ENCODE assay signal across 27 mouse cellular contexts in genomic region chr4:56878971-56879370, GRCm38 (mm10). TPM values are rescaled to one million over a fixed set of nuclear protein-coding genes. Genes with fewer than 3 reads are reported as not detected.
A peak's percentile ranks its signal among the peaks of the same experiment; 100 is the strongest.
DNase-seq lines count a peak whose midpoint lies in the region; ATAC-seq and TF ChIP-seq lines count a peak whose summit lies in the region.
"Had no signal": no experiment of that assay in that cellular context is flagged by ENCODE, and none has a peak within 500 bp of the region (broad histone marks: within the 10 kb centered on the region; RNA-seq: fewer than 3 reads in every experiment).

No protein-coding gene starts in this region.

- intact Hi-C loops in heart, postnatal 36 days (cut with DNase I), result no loop called here

- H3K4me3 ChIP-seq in heart, embryonic 12.5 days, result no peak overlapping the region
- no peak overlapping the region for H3K4me3 ChIP-seq in heart, postnatal 0 days (ENCODE audit: low read depth, low read length)
- no peak overlapping the region for H3K4me3 ChIP-seq in lung, postnatal 0 days (ENCODE audit: low read depth, low read length)
- H3K4me3 ChIP-seq: embryonic facial prominence, embryonic 15.5 days; forebrain, embryonic 12.5 days; midbrain, embryonic 12.5 days; neural tube, embryonic 13.5 days had no signal

- 90% methylated on average over 7 of the region's 7 CpGs for WGBS in heart, embryonic 12.5 days
- WGBS in heart, postnatal 0 days, result 78% methylated on average over 7 of the region's 7 CpGs
- 75% methylated on average over 7 of the region's 7 CpGs for WGBS in lung, postnatal 0 days

- no peaks in the 10 kb centered on the region for H3K27me3 ChIP-seq in heart, embryonic 12.5 days (replicated peaks)
- H3K27me3 ChIP-seq in heart, postnatal 0 days (ENCODE audit: control insufficient read depth, insufficient read depth, low read length), result no peaks in the 10 kb centered on the region
- H3K27me3 ChIP-seq in lung, postnatal 0 days (replicated peaks; ENCODE audit: insufficient read depth, low read length), result no peaks in the 10 kb centered on the region
- H3K27me3 ChIP-seq: embryonic facial prominence, embryonic 15.5 days; forebrain, embryonic 12.5 days; midbrain, embryonic 12.5 days; neural tube, embryonic 13.5 days had no signal

- H3K4me2 ChIP-seq in heart, embryonic 12.5 days, result no peak overlapping the region
- no peak overlapping the region for H3K4me2 ChIP-seq in heart, postnatal 0 days (ENCODE audit: low read depth, low read length)
- H3K4me2 ChIP-seq in lung, postnatal 0 days (replicated peaks; ENCODE audit: low read depth, low read length), result no peak overlapping the region
- H3K4me2 ChIP-seq: embryonic facial prominence, embryonic 15.5 days; forebrain, embryonic 12.5 days; midbrain, embryonic 12.5 days; neural tube, embryonic 13.5 days had no signal

- no peak for ATAC-seq in heart, embryonic 12.5 days (ENCODE audit: insufficient number of reproducible peaks, low FRiP score)
- no peak for ATAC-seq in heart, postnatal 0 days (ENCODE audit: insufficient read depth, low read depth)
- peak; percentile 67 for ATAC-seq in lung, postnatal 0 days
- ATAC-seq: CD4-positive, CD25-positive, alpha-beta regulatory T cell, adult 4 months; hindbrain, embryonic 16.5 days had no signal

- H3K9me3 ChIP-seq in heart, embryonic 12.5 days (replicated peaks), result 0 out of 2 replicates have a peak, but pooled peaks cover 3% of the 10 kb centered on the region
- no peaks in the 10 kb centered on the region for H3K9me3 ChIP-seq in heart, postnatal 0 days (replicated peaks; ENCODE audit: control insufficient read depth, low read length)
- H3K9me3 ChIP-seq in lung, postnatal 0 days (ENCODE audit: low read length), result no peaks in the 10 kb centered on the region
- H3K9me3 ChIP-seq: embryonic facial prominence, embryonic 15.5 days; midbrain, embryonic 12.5 days; neural tube, embryonic 13.5 days had no signal

- 0 out of 2 replicates have a peak overlapping the region, but pooled peaks have one; percentile 80 for H3K27ac ChIP-seq in heart, embryonic 12.5 days (ENCODE audit: poor library complexity, severe bottlenecking)
- peak overlapping the region; percentile 78; the same call in 1 of the 2 replicates for H3K27ac ChIP-seq in heart, postnatal 0 days (ENCODE audit: low read depth)
- H3K27ac ChIP-seq in lung, postnatal 0 days (ENCODE audit: low read length), result no peak overlapping the region
- H3K27ac ChIP-seq: embryonic facial prominence, embryonic 15.5 days; forebrain, embryonic 12.5 days; liver, embryonic 14.5 days; midbrain, embryonic 12.5 days; neural tube, embryonic 13.5 days; stomach, postnatal 0 days had no signal

- peaks cover 43% of the 10 kb centered on the region for H3K36me3 ChIP-seq in heart, embryonic 12.5 days
- H3K36me3 ChIP-seq in heart, postnatal 0 days (replicated peaks; ENCODE audit: control insufficient read depth, insufficient read depth, low read length), result peaks cover 48% of the 10 kb centered on the region
- H3K36me3 ChIP-seq in lung, postnatal 0 days (ENCODE audit: insufficient read depth, low read length), result peaks cover 7% of the 10 kb centered on the region; the same call in 1 of the 2 replicates

- H3K9ac ChIP-seq in heart, embryonic 12.5 days, result no peak overlapping the region
- no peak overlapping the region for H3K9ac ChIP-seq in heart, postnatal 0 days (replicated peaks; ENCODE audit: low read depth, low read length)
- H3K9ac ChIP-seq in lung, postnatal 0 days (replicated peaks; ENCODE audit: low read depth), result no peak overlapping the region
- H3K9ac ChIP-seq: embryonic facial prominence, embryonic 15.5 days; forebrain, embryonic 12.5 days; liver, embryonic 14.5 days; midbrain, embryonic 12.5 days; neural tube, embryonic 13.5 days had no signal

- TF ChIP-seq EP300 in heart, postnatal 0 days (IDR thresholded peaks at IDR 0.05; ENCODE audit: low read depth), result no peak
- no peak for TF ChIP-seq EP300 in lung, postnatal 0 days (IDR thresholded peaks at IDR 0.05)

- TF ChIP-seq CTCF in heart, postnatal 0 days (IDR thresholded peaks at IDR 0.05; ENCODE audit: low read depth), result no peak
- TF ChIP-seq CTCF in lung, postnatal 0 days (IDR thresholded peaks at IDR 0.05), result no peak

- H3K4me1 ChIP-seq in heart, embryonic 12.5 days (replicated peaks), result peaks cover 43% of the 10 kb centered on the region
- H3K4me1 ChIP-seq in heart, postnatal 0 days (ENCODE audit: control insufficient read depth, insufficient read depth), result peaks cover 26% of the 10 kb centered on the region
- no peaks in the 10 kb centered on the region; the same call in 1 of the 2 replicates for H3K4me1 ChIP-seq in lung, postnatal 0 days (ENCODE audit: insufficient read depth, low read depth, low read length)
- H3K4me1 ChIP-seq: embryonic facial prominence, embryonic 15.5 days; forebrain, embryonic 12.5 days; midbrain, embryonic 12.5 days; neural tube, embryonic 13.5 days had no signal

- no peak for DNase-seq in heart, adult 9 months (ENCODE audit: low spot score in 2 of 2)
- peak; percentile 5 for DNase-seq in heart, postnatal 0 days (ENCODE audit: low spot score)
- DNase-seq in heart, postnatal 36 days, result no peak
- peak; percentile 74 for DNase-seq in lung, postnatal 0 days (ENCODE audit: low spot score)
- no peak for DNase-seq in lung, postnatal 25 days (ENCODE audit: low spot score)
- DNase-seq in cerebellum, postnatal 10 days, result no peak
- no peak for DNase-seq in kidney, postnatal 4 days
- DNase-seq: adrenal gland, postnatal 25 days; cerebellum, adult 11-12 months; cerebellum, adult 9-11 months; gastrocnemius, postnatal 14 days; kidney, adult 2 months; kidney, postnatal 36 days; liver; lung, adult 2 months; right cerebral cortex, postnatal 4 days; thymus, adult 18-20 months; thymus, postnatal 25 days had no signal

RNA-seq across cellular contexts. Expression of gene Ctnnal1, which starts 14.0 kb away (rescaled TPM):
- 20.5 and 21.7 TPM in 2 replicates for polyA plus RNA-seq in heart, embryonic 12.5 days (2016; fragmentation: Nextera tagmentation; extraction: Ambion mirVana)
- total RNA-seq in heart, postnatal 0 days (2014; rRNA removed; ENCODE audit: low replicate concordance), result 27.9 and 34.3 TPM in 2 replicates
- 34.4 and 35.5 TPM in 2 replicates for polyA plus RNA-seq in heart, postnatal 0 days (2015; fragmentation: Nextera tagmentation; extraction: Ambion mirVana)
- 10 to 100 TPM; 22.3 to 32.9 TPM for total RNA-seq in heart, postnatal 36 days (2021)
- 15.2 and 16.1 TPM in 2 replicates for polyA plus RNA-seq in lung, postnatal 0 days (2015; fragmentation: Nextera tagmentation; extraction: Ambion mirVana)

Comparison
In these comparisons a context has a peak if more than half of its experiments do, and no peak if none do; other contexts are left out.
1. DNase-seq: peak in heart, postnatal 0 days (single experiment) and lung, postnatal 0 days (single experiment); none in heart, adult 9 months (0 of 2), heart, postnatal 36 days (0 of 2), lung, postnatal 25 days (single experiment), cerebellum, postnatal 10 days (0 of 2) and kidney, postnatal 4 days (0 of 2).